Mouse (Mus musculus): ENCODE measurements around the gene Dohh.

Dohh gene

DNA sequence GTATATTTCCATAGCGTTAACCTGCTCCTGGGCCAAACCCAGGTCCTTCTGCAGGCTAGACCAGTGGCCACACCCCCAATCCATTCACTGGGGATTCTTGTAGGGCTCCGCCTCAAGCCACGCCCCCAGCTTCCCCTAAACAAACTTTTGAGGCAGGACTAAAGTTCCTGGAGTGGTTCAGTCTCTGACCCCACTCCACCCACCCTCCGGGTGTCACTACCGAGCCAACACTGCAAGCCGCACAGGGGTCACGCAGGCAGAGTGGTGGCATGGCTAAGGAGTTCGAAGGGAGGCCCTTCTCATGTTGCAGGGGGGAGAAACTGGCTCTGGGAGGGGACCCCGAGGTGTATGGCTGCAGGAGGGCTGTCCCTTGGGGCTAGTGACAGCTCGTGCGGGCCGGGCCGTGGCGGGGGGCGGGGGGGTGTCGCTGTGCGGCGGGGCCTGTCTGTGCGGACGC lies 45.4 kb downstream of the Dohh start:
- DNase-seq (ENCODE audit: low spot score in 2 of 2) = peak; percentile 68 to 78

DNA sequence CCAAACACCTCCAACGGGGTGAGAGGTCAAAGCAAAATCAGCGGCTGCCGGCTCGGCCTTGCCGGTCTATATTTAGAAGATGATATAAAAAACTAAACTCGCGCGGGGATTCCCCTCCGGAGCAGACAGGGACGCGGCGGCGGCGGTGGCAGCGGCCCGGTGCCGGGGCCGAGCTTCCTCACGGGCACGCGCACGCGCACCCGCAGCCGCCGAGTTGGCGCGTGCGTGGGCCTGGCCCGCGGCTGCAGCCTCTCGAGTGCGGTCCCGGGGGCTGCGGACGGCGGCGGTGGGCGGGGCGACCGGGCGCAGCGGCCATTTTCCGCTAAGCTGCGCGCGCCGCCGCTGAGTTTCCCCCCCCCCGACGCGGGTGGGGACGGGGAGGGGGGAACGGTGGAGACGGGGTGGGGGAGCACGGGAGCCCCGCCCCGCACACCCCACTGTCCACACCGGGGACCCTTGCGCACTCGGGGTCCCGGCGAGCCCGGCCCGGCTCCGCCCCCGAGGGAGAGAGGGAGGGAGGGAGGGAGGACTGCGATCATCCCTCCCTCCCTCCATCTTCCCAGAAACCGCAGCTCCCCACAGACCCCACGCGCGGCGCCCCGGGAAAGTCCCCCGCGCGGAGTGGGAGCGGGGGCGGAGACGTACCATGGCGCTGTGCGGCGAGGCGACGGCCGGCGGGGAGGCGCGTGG lies 46.1 kb downstream of the Dohh start:
- peak; percentile 72 to 83 for DNase-seq (ENCODE audit: low spot score in 2 of 2)

DNA sequence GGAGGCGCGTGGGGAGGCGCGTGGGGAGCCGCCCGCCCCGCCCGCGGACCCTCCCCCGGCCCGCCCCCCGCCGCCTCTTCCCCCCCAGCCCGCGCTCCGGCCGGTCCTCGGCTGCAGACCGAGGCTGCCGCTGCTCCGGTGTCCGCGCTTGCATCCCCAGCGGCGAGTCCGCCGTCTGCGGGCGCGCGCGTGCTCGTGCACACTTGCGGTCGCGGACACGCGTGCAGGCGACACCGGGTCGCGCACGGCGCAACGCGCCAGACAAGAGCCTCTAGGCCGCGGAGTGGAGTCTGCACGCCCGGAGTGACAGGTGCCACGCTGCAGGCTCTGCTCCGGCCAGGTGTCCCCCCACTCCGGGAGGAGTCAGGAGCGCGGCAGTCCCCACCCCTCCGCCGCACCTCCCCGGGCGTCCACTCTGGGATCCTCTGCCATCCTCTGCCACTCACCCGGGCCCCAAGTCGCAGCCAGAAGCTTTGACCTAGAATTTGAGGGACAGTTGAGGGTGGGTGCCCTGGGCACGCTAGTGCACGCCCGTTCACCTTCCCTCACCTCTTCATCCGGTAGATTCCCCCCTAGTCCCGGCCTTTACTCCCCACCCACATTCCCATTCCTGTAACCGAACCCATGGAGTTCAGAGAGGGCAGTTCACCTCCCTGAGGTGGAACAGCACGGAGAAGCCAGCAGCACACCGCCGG lies 46.8 kb downstream of the Dohh start:
- DNase-seq (ENCODE audit: low spot score in 2 of 2) = peak; percentile 68 to 75

DNA sequence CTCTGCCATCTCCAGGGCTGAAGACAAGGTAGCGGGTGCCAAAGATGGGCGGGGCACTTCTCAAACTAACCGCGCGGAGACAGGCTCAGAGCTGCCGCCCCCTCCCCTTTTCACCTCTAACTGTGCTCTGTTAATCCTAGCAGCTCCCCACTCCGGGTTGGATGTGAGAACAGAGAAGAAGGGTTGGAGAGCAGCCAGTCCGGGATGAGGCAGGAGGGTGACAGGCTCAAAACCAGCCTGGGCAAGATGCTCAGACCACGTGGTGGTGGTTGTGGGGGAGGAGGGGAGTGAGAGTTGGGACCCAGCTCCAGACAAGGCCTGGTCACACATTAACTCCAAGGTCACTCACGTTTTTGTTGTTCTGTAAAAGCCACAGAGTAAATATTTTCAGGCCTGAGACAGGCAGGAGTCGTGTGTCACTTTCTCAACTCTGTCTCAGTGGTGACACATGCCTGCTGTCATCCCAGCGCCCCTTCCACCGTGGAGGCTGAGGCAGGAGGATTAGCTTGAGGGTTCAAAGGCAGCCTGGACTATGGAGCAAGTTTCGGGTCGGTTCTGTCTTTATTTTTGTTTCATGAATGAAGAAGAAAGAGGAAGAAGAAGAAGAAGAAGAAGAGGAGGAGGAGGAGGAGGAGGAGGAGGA lies 47.4 kb downstream of the Dohh start:
- DNase-seq (ENCODE audit: low spot score in 2 of 2) = peak; percentile 56 to 67

DNA sequence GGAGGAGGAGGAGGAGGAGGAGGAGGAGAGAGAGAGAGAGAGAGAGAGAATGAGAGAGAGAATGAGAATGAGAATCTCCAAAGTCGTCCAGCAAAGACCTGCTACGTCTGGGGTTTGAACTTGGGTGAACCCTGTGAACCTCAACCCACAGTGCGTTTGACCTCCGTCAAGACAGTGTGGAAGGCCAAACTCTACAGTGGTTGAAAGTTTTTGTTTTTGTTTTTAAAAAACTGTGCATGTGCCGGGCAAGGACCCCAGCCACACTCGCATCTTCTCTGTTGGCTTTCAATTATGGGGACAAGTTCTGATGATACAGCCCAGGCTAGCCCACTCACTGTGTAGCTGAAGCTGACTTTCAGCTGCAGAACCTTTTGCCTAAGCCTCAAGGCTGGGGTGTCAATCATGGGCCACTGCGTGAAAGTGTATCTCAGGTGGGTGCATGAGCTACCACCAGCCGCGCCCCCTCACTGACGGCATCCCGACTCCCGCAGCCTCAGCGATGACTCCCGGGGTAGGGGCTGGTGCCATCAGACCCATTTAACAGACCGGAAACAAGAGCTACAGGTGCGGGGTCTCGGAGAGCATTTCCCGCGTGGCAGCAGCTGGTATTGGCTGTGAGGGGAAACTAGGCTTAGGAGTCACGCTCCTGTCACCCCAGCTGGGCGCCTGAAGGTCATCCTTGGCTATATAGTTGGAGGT lies 48.1 kb downstream of the Dohh start:
- DNase-seq (ENCODE audit: low spot score in 2 of 2) = peak in 1 of 2 experiments; percentile 50

DNA sequence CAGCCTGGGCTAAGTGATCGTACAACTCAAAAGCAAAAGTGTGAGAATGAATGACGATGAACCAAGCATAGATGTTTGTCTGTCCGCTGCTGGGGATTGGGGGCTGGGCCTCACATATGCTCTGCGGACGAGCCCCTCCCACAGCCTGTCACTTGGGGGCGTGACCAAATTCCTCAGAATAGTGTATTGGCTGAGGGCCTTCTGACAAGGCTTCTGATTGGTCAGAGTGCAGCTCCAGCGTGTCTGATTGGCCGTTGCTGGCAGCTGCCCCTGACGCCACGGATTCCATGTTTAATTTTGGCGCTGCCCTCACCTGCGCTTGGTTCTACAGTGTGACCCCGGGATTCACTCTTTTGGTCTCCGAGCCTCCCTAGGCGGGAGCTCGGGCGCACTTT lies 48.6 kb downstream of the Dohh start:
- DNase-seq (ENCODE audit: low spot score in 2 of 2) = peak; percentile 92 to 94

DNA sequence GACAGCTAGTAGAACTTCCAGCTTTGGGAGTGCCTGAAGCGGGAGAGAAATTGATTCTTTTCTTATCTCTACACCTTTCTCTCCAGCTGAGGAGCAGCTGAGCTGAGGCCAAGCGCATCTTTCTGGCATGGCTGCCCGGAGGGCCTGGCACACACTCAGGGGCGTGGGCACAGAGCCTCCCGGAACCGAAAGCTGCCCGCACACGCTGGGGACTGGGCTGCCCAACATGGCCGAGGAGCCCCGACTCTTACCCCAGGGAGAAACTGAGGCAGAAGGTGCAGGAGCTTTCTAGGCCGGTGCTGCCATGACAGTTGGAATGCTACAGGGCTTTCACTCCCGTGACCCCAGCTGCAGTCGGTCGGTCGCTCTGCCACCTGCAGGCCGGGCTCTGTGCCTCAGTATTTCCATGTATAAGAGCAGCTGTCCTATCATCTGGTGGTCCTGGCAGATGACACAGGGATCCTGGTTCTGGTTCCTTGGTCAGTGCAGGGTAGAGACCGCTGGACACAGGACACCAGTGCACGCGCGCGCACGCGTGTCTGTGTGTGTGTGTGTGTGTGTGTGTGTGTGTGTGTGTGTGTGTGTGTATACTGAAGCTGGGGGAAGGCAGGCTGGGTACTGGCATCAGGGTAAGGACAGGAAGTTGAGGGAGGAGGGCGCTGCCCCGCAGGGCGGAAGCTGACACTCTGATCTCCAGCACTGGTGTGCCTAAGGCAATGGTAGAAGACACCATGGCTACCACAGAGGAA lies 49.5 kb downstream of the Dohh start:
- peak; percentile 45 to 52 for DNase-seq (ENCODE audit: low spot score in 2 of 2)

DNA sequence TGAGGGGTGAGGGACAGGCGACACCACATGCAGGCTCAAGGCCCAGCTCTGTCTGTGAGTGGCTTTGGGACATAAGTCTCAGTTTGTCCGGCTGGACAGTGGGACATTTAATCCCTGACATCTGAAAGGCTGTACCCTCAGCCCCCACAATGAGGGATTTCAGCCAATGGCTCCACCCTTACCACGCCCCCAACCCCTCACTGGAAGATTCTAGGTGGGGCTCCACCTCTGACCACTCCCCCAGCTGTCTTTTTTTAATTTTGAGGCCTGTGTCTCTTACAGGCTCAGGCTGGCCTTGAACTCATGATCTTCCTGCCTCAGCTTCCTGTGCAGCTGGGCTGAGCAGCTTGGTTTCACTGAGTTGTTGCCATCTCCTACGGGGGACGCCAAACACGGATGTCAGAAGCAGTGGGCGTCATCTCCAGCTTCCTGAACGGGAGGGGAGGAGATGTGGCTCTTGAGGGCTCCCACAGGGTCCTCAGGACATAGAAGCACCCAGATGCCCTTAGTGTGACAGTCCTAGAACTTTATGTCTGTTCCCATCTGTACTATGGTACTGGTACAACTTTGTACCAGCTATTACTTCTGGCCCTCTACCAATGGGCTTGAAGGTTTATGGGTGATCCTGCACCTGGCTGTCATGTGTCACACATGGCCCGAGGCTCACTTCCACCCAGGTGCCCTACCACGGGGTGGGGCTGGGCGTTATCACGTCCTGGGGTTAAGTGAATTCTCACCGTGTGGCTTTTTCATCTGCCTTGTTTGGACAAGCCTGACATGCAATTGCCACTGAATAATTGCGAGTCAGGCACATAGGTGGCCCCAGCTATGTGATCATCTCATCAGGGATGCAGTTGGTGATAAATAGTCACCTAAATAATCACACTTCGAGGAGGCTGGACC lies 50.4 kb downstream of the Dohh start:
- DNase-seq (ENCODE audit: low spot score in 2 of 2) = no peak

DNA sequence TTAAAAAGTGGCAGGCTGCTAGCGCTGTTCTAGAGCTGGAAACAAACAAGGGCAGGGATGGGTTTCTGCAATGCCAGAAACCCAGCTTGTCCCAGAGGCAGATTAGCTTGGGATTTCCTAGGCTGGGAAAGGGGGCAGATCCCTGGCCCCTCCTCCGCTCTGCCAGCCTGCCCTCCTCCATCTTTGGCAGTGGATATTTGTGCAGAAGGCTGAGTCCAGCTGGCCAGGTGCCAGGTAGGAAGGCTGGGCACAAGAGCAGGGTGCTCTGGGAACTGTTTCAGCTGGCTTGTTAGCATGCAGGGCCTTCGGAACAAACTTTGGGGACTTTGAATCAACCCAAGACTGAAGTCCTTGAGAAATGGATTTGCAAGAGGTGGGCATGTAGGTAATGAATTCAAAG lies 51.2 kb downstream of the Dohh start:
- DNase-seq (ENCODE audit: low spot score in 2 of 2) = peak in 1 of 2 experiments; percentile 78

Measured in frontal cortex, postnatal 10 days (tissue).